Mouse (Mus musculus): ENCODE results near the gene Atg16l1. TPM values are rescaled to one million over a fixed set of nuclear protein-coding genes. Genes with fewer than 3 reads are reported as not detected.

Gene Atg16l1
- 10 to 100 TPM; 35.8 to 36.8 TPM for total RNA-seq (2021)
- long read RNA-seq, experiment 1, transcript Atg16l1-202 (17 exons, 3,004 nt) = minor isoform, 15 of 67 reads
- long read RNA-seq, experiment 1, transcript Atg16l1-201 (18 exons, 3,130 nt) = major isoform, 41 of 67 reads
- long read RNA-seq, experiment 1, partial matches to known transcripts = 3 of 67 reads
- long read RNA-seq, experiment 1, other reads (novel, unspliced or antisense) = 7 of 67 reads
- long read RNA-seq, experiment 2, transcript Atg16l1-202 (17 exons, 3,004 nt) = minor isoform, 29 of 127 reads
- long read RNA-seq, experiment 2, transcript Atg16l1-201 (18 exons, 3,130 nt) = major isoform, 71 of 127 reads
- long read RNA-seq, experiment 2, partial matches to known transcripts = 6 of 127 reads
- long read RNA-seq, experiment 2, other reads (novel, unspliced or antisense) = 18 of 127 reads

GRCm38 (mm10) chr1:87755641-87756470 lies at the start of gene Atg16l1:
Atg16l1 (plus strand) TSS chr1:87755870.
- peak; percentile 89 to 91 for DNase-seq (ENCODE audit: low spot score in 2 of 2)

- no peak for DNase-seq (ENCODE audit: low spot score in 2 of 2)
Observed at GRCm38 (mm10) chr1:87706361-87706760, 49.3 kb upstream of the Atg16l1 start.

- no peak for DNase-seq (ENCODE audit: low spot score in 2 of 2)
Observed at GRCm38 (mm10) chr1:87709020-87709419, 46.6 kb upstream of the Atg16l1 start.

GRCm38 (mm10) chr1:87709661-87710270 lies 45.9 kb upstream of the Atg16l1 start:
- no peak for DNase-seq (ENCODE audit: low spot score in 2 of 2)

GRCm38 (mm10) chr1:87711938-87712613 lies 43.6 kb upstream of the Atg16l1 start:
- DNase-seq (ENCODE audit: low spot score in 2 of 2) = no peak

- DNase-seq (ENCODE audit: low spot score in 2 of 2) = no peak
Observed at GRCm38 (mm10) chr1:87712614-87712971, 43.1 kb upstream of the Atg16l1 start.

- peak; percentile 26 to 31 for DNase-seq (ENCODE audit: low spot score in 2 of 2)
Observed at GRCm38 (mm10) chr1:87721382-87721781, 34.3 kb upstream of the Atg16l1 start.

- DNase-seq (ENCODE audit: low spot score in 2 of 2) = no peak
Observed at GRCm38 (mm10) chr1:87722081-87722480, 33.6 kb upstream of the Atg16l1 start.

GRCm38 (mm10) chr1:87723351-87723750 lies 32.3 kb upstream of the Atg16l1 start:
- no peak for DNase-seq (ENCODE audit: low spot score in 2 of 2)

GRCm38 (mm10) chr1:87729070-87729469 lies 26.6 kb upstream of the Atg16l1 start:
- DNase-seq (ENCODE audit: low spot score in 2 of 2) = no peak

GRCm38 (mm10) chr1:87729850-87730249 lies 25.8 kb upstream of the Atg16l1 start:
- no peak for DNase-seq (ENCODE audit: low spot score in 2 of 2)

- DNase-seq (ENCODE audit: low spot score in 2 of 2) = no peak
Observed at GRCm38 (mm10) chr1:87730271-87730670, 25.4 kb upstream of the Atg16l1 start.

- no peak for DNase-seq (ENCODE audit: low spot score in 2 of 2)
Observed at GRCm38 (mm10) chr1:87733212-87733611, 22.5 kb upstream of the Atg16l1 start.

- DNase-seq (ENCODE audit: low spot score in 2 of 2) = no peak
Observed at GRCm38 (mm10) chr1:87734153-87734552, 21.5 kb upstream of the Atg16l1 start.

GRCm38 (mm10) chr1:87740584-87741290 lies 14.9 kb upstream of the Atg16l1 start:
- no peak for DNase-seq (ENCODE audit: low spot score in 2 of 2)

- DNase-seq (ENCODE audit: low spot score in 2 of 2) = no peak
Observed at GRCm38 (mm10) chr1:87749360-87749973, 6.2 kb upstream of the Atg16l1 start.

- no peak for DNase-seq (ENCODE audit: low spot score in 2 of 2)
Observed at GRCm38 (mm10) chr1:87763821-87764220, 8.2 kb downstream of the Atg16l1 start.

GRCm38 (mm10) chr1:87765741-87766140 lies 10.1 kb downstream of the Atg16l1 start:
- DNase-seq (ENCODE audit: low spot score in 2 of 2) = no peak

GRCm38 (mm10) chr1:87766233-87766632 lies 10.6 kb downstream of the Atg16l1 start:
- DNase-seq (ENCODE audit: low spot score in 2 of 2) = no peak

GRCm38 (mm10) chr1:87769263-87769662 lies 13.6 kb downstream of the Atg16l1 start:
- DNase-seq (ENCODE audit: low spot score in 2 of 2) = no peak
